Mouse (Mus musculus) brain, embryonic 14.5 days (tissue): ENCODE results near the gene 2010003K11Rik.

Experiments
- CTCF ChIP-seq: fragments of 200-500 bp; IDR thresholded peaks from 2 replicates; pipeline ENCODE4 v1.5.1; 2012; ENCODE audit warnings: inconsistent platforms, mild to moderate bottlenecking, moderate library complexity, borderline replicate concordance; ENCODE audit not compliant: insufficient read depth, insufficient read length; ENCODE audit errors: extremely low read depth
- POLR2A ChIP-seq: fragments of 200-500 bp; IDR thresholded peaks from 2 replicates; pipeline ENCODE4 v1.6.1; 2012; ENCODE audit warnings: mild to moderate bottlenecking, inconsistent platforms, borderline replicate concordance; ENCODE audit not compliant: poor library complexity, insufficient read depth, insufficient read length, severe bottlenecking; ENCODE audit errors: extremely low read depth

- no peak for TF ChIP-seq CTCF
- no peak for TF ChIP-seq POLR2A
Observed at GRCm38 (mm10) chr19:4545841-4546240, 47.5 kb upstream of the 2010003K11Rik start.
